Mouse (Mus musculus): ENCODE results near the gene Tal1. TPM values are rescaled to one million over a fixed set of nuclear protein-coding genes. Genes with fewer than 3 reads are reported as not detected.

Gene Tal1
- polyA plus RNA-seq, 1 experiment: 0.04 TPM

DNA sequence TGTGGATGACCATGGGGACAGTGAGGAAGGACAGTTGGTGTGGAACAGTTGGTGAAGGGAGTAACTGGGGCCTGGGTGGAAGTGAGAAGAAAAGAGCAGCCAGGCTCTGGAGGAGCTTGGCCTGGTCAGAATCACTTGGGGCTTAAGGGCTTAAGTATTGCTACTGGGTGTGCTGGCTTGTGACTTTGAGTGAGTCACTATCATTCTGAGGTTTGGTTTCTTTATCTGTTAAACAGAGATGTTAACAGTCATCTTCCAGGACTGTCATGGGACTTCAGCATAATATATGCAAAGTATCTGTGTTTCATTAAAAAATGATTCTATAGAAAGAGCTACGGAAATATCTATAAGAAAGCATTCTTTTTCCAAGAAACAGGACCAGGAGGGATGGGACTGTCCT is 18.6 kb downstream of the Tal1 start:
- no peaks in the 10 kb centered on the region for H3K36me3 ChIP-seq (ENCODE audit: control insufficient read depth, insufficient read depth)
- H3K4me3 ChIP-seq (ENCODE audit: insufficient read depth, poor library complexity, severe bottlenecking): no peak overlapping the region
- H3K79me3 ChIP-seq (ENCODE audit: low read depth): no peaks in the 10 kb centered on the region
- H3K27me3 ChIP-seq (ENCODE audit: control insufficient read depth, insufficient read depth, insufficient read length): peaks cover 7% of the 10 kb centered on the region
- H3ac ChIP-seq (ENCODE audit: control insufficient read depth, insufficient read length, low read depth): no peak overlapping the region
- H3K79me2 ChIP-seq (ENCODE audit: control insufficient read depth, insufficient read depth): no peaks in the 10 kb centered on the region
- TF ChIP-seq USF1 (IDR thresholded peaks at IDR 0.05; ENCODE audit: low read depth) (no peak), MYOD1 (IDR thresholded peaks at IDR 0.05; ENCODE audit: control insufficient read depth, insufficient read length, low read depth) (no peak), CEBPB (IDR thresholded peaks at IDR 0.05; ENCODE audit: low read depth) (no peak), MAX (IDR thresholded peaks at IDR 0.05) (no peak), MYOG (IDR thresholded peaks at IDR 0.05; ENCODE audit: control insufficient read depth, extremely low read depth, insufficient read length) (no peak), FOSL1 (IDR thresholded peaks at IDR 0.05; ENCODE audit: insufficient read depth, low read length, poor library complexity, severe bottlenecking) (no peak), CTCF (IDR thresholded peaks at IDR 0.05; ENCODE audit: control insufficient read depth, insufficient read depth, insufficient read length) (no peak)

- Histone ChIP-seq H3K79me2 (ENCODE audit: control insufficient read depth, insufficient read depth) (no peaks in the 10 kb centered on the region), H3K4me3 (ENCODE audit: insufficient read depth, poor library complexity, severe bottlenecking) (no peak overlapping the region)
- TF ChIP-seq CEBPB (IDR thresholded peaks at IDR 0.05; ENCODE audit: low read depth): no peak
- no peak for TF ChIP-seq MAX (IDR thresholded peaks at IDR 0.05)
- no peak for TF ChIP-seq USF1 (IDR thresholded peaks at IDR 0.05; ENCODE audit: low read depth)
- TF ChIP-seq FOSL1 (IDR thresholded peaks at IDR 0.05; ENCODE audit: insufficient read depth, low read length, poor library complexity, severe bottlenecking): no peak
- no peak for TF ChIP-seq MYOD1 (IDR thresholded peaks at IDR 0.05; ENCODE audit: control insufficient read depth, insufficient read length, low read depth)
- no peak for TF ChIP-seq CTCF (IDR thresholded peaks at IDR 0.05; ENCODE audit: control insufficient read depth, insufficient read depth, insufficient read length)
- no peak for TF ChIP-seq MYOG (IDR thresholded peaks at IDR 0.05; ENCODE audit: control insufficient read depth, extremely low read depth, insufficient read length)
These were observed 19.1 kb downstream of the Tal1 start for GRCm38 (mm10) chr4:115075204-115075915.

GRCm38 (mm10) chr4:115078892-115079820 is 22.9 kb downstream of the Tal1 start:
- Histone ChIP-seq H3K36me3 (ENCODE audit: control insufficient read depth, insufficient read depth) (no peaks in the 10 kb centered on the region), H3K27me3 (ENCODE audit: control insufficient read depth, insufficient read depth, insufficient read length) (peaks cover 14% of the 10 kb centered on the region), H3ac (ENCODE audit: control insufficient read depth, insufficient read length, low read depth) (no peak overlapping the region), H3K79me2 (ENCODE audit: control insufficient read depth, insufficient read depth) (no peaks in the 10 kb centered on the region), H3K4me3 (ENCODE audit: insufficient read depth, poor library complexity, severe bottlenecking) (no peak overlapping the region), H3K79me3 (ENCODE audit: low read depth) (no peaks in the 10 kb centered on the region)
- TF ChIP-seq CTCF (IDR thresholded peaks at IDR 0.05; ENCODE audit: control insufficient read depth, insufficient read depth, insufficient read length): no peak

More at GRCm38 (mm10) chr4:115075204-115075915, 19.1 kb downstream of the Tal1 start:
- H3K27me3 ChIP-seq (ENCODE audit: control insufficient read depth, insufficient read depth, insufficient read length): peaks cover 6% of the 10 kb centered on the region
- H3ac ChIP-seq (ENCODE audit: control insufficient read depth, insufficient read length, low read depth): no peak overlapping the region
- H3K79me3 ChIP-seq (ENCODE audit: low read depth): no peaks in the 10 kb centered on the region
- H3K36me3 ChIP-seq (ENCODE audit: control insufficient read depth, insufficient read depth): no peaks in the 10 kb centered on the region

DNA sequence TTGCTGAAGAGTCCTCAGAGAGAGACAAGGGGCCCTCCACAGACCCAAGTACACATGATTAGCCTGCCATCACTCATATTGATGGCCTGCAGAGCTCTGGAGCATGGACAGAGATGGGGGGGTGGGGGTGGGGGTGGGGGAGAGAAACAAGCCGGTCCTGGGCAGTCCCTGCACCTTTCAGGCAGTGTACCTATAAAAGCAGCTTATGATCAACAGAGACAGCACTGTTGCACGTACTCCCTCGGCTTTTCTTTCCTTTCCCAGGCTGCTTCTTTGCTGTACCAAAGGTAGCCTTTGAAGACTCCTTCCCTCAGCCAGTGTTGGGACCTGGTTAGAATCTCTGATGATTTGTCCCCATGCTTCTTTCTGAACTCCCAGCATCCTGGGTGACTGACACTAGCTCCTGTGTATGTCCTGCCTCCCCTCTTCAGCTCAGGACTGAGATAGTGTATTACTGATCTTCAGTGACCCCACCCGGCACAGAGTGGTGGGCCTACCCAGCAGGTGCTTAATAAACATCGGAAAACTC is 23.7 kb downstream of the Tal1 start:
- TF ChIP-seq MAX (IDR thresholded peaks at IDR 0.05): no peak
- TF ChIP-seq MYOD1 (IDR thresholded peaks at IDR 0.05; ENCODE audit: control insufficient read depth, insufficient read length, low read depth): no peak
- no peak for TF ChIP-seq MYOG (IDR thresholded peaks at IDR 0.05; ENCODE audit: control insufficient read depth, extremely low read depth, insufficient read length)
- no peak for TF ChIP-seq FOSL1 (IDR thresholded peaks at IDR 0.05; ENCODE audit: insufficient read depth, low read length, poor library complexity, severe bottlenecking)
- no peak for TF ChIP-seq CTCF (IDR thresholded peaks at IDR 0.05; ENCODE audit: control insufficient read depth, insufficient read depth, insufficient read length)
- TF ChIP-seq CEBPB (IDR thresholded peaks at IDR 0.05; ENCODE audit: low read depth): no peak
- no peak for TF ChIP-seq USF1 (IDR thresholded peaks at IDR 0.05; ENCODE audit: low read depth)
- Histone ChIP-seq H3K4me3 (ENCODE audit: insufficient read depth, poor library complexity, severe bottlenecking) (no peak overlapping the region), H3K27me3 (ENCODE audit: control insufficient read depth, insufficient read depth, insufficient read length) (peaks cover 14% of the 10 kb centered on the region)

GRCm38 (mm10) chr4:115083031-115083430 is 26.8 kb downstream of the Tal1 start:
- no peaks in the 10 kb centered on the region for H3K79me3 ChIP-seq (ENCODE audit: low read depth)
- peaks cover 26% of the 10 kb centered on the region for H3K27me3 ChIP-seq (ENCODE audit: control insufficient read depth, insufficient read depth, insufficient read length)
- H3K4me3 ChIP-seq (ENCODE audit: insufficient read depth, poor library complexity, severe bottlenecking): no peak overlapping the region
- no peak overlapping the region for H3ac ChIP-seq (ENCODE audit: control insufficient read depth, insufficient read length, low read depth)
- TF ChIP-seq CEBPB (IDR thresholded peaks at IDR 0.05; ENCODE audit: low read depth) (no peak), CTCF (IDR thresholded peaks at IDR 0.05; ENCODE audit: control insufficient read depth, insufficient read depth, insufficient read length) (no peak), FOSL1 (IDR thresholded peaks at IDR 0.05; ENCODE audit: insufficient read depth, low read length, poor library complexity, severe bottlenecking) (no peak), MAX (IDR thresholded peaks at IDR 0.05) (no peak), MYOD1 (IDR thresholded peaks at IDR 0.05; ENCODE audit: control insufficient read depth, insufficient read length, low read depth) (no peak), USF1 (IDR thresholded peaks at IDR 0.05; ENCODE audit: low read depth) (no peak), MYOG (IDR thresholded peaks at IDR 0.05; ENCODE audit: control insufficient read depth, extremely low read depth, insufficient read length) (no peak)
- H3K79me2 ChIP-seq (ENCODE audit: control insufficient read depth, insufficient read depth): no peaks in the 10 kb centered on the region
- no peaks in the 10 kb centered on the region for H3K36me3 ChIP-seq (ENCODE audit: control insufficient read depth, insufficient read depth)

More for the DNA sequence above, 23.7 kb downstream of the Tal1 start:
- Histone ChIP-seq H3ac (ENCODE audit: control insufficient read depth, insufficient read length, low read depth) (no peak overlapping the region), H3K79me2 (ENCODE audit: control insufficient read depth, insufficient read depth) (no peaks in the 10 kb centered on the region), H3K79me3 (ENCODE audit: low read depth) (no peaks in the 10 kb centered on the region), H3K36me3 (ENCODE audit: control insufficient read depth, insufficient read depth) (no peaks in the 10 kb centered on the region)

All from C2C12 (cell line).